Comparison of ENCODE assay signal across 8 mouse cellular contexts in the genomic region with DNA sequence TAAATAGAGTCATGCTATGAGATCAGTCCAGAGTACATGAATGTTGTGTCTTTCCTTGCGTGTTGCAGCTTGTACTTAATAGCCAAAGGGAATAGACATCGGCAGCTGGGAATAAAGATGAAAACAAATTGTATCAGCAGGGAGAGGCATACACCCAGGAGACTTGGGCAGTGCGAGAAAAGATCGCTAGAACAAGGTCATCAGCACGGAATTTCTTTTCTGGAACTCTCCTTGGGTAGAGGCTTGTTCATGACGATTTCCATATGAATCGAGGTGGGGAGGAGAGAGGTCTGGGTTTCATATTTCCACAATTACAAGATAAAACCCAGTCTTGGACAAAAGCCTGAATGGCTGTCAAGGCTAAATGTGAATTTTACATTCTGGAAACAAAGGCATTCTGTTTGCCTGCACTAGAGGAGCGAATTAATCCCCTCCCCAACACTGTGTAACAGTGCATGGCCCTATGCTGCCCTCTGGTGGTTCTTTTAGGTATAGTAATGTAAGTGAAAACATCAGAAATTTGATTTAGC.
A peak's percentile ranks its signal among the peaks of the same experiment; 100 is the strongest.
DNase-seq lines count a peak whose midpoint lies in the region; ATAC-seq and TF ChIP-seq lines count a peak whose summit lies in the region.

No protein-coding gene starts in this region.

- no peak overlapping the region for H3K4me3 ChIP-seq in intestine, embryonic 15.5 days (replicated peaks)
- H3K4me3 ChIP-seq in limb, embryonic 14.5 days (replicated peaks; ENCODE audit: low read length): no peak overlapping the region
- no peak overlapping the region for H3K4me3 ChIP-seq in neural tube, embryonic 11.5 days (ENCODE audit: low read depth, low read length)

- 42% methylated on average over 8 of the region's 8 CpGs for WGBS in intestine, embryonic 15.5 days
- 31% methylated on average over 8 of the region's 8 CpGs for WGBS in limb, embryonic 14.5 days
- 47% methylated on average over 8 of the region's 8 CpGs for WGBS in neural tube, embryonic 11.5 days

- no peaks in the 10 kb centered on the region for H3K36me3 ChIP-seq in intestine, embryonic 15.5 days
- no peaks in the 10 kb centered on the region for H3K36me3 ChIP-seq in limb, embryonic 14.5 days (ENCODE audit: control insufficient read depth, insufficient read depth, low read length)
- H3K36me3 ChIP-seq in neural tube, embryonic 11.5 days (ENCODE audit: control insufficient read depth, insufficient read depth, low read length): no peaks in the 10 kb centered on the region

- intact Hi-C loops in gastrocnemius, postnatal 14 days (cut with DNase I; ENCODE audit: low total_unique reads): no loop called here

- no peak for TF ChIP-seq POLR2A in limb, embryonic 14.5 days (IDR thresholded peaks at IDR 0.05; ENCODE audit: borderline replicate concordance, extremely low read depth, insufficient read depth, insufficient read length)

- H3K4me1 ChIP-seq in intestine, embryonic 15.5 days (replicated peaks): no peaks in the 10 kb centered on the region
- H3K4me1 ChIP-seq in limb, embryonic 14.5 days (ENCODE audit: control insufficient read depth, insufficient read depth, low read length): no peaks in the 10 kb centered on the region
- no peaks in the 10 kb centered on the region for H3K4me1 ChIP-seq in neural tube, embryonic 11.5 days (ENCODE audit: control insufficient read depth, insufficient read depth, low read length)

- ATAC-seq in intestine, embryonic 15.5 days: peak; percentile 83
- ATAC-seq in limb, embryonic 14.5 days (ENCODE audit: low FRiP score, low read depth): peak; percentile 88
- ATAC-seq in neural tube, embryonic 11.5 days (ENCODE audit: insufficient read depth, low FRiP score, low TSS enrichment): peak; percentile 83
- no peak for ATAC-seq in erythroid progenitor cell, adult 5-6 weeks (replicated peaks; ENCODE audit: low FRiP score, poor library complexity, severe bottlenecking)

- peak; percentile 28 for DNase-seq in CD4-positive helper T cell, adult 2 months (ENCODE audit: low read depth, low spot score)
- DNase-seq in MEL-GATA-1-ER (ENCODE audit: extremely low read depth, low read depth): peak; percentile 51
- peak; percentile 66 for DNase-seq in cerebellum, adult 9-11 months
- peak; percentile 7 for DNase-seq in gastrocnemius, postnatal 14 days
- peak; percentile 88 for DNase-seq in limb, embryonic 14.5 days (ENCODE audit: low spot score)
- DNase-seq in neural tube, embryonic 11.5 days (ENCODE audit: low spot score): peak; percentile 24

- H3K4me2 ChIP-seq in intestine, embryonic 15.5 days (replicated peaks): 0 out of 2 replicates have a peak overlapping the region, but pooled peaks have one; percentile 26
- peak overlapping the region; percentile 35 for H3K4me2 ChIP-seq in limb, embryonic 14.5 days (replicated peaks; ENCODE audit: low read depth, low read length, severe bottlenecking)
- no peak overlapping the region for H3K4me2 ChIP-seq in neural tube, embryonic 11.5 days (ENCODE audit: low read depth)

- H3K27ac ChIP-seq in intestine, embryonic 15.5 days: no peak overlapping the region
- no peak overlapping the region for H3K27ac ChIP-seq in limb, embryonic 14.5 days (replicated peaks; ENCODE audit: low read depth, low read length)
- no peak overlapping the region for H3K27ac ChIP-seq in neural tube, embryonic 11.5 days (ENCODE audit: low read depth, low read length)

- no peaks in the 10 kb centered on the region for H3K9me3 ChIP-seq in intestine, embryonic 15.5 days
- no peaks in the 10 kb centered on the region for H3K9me3 ChIP-seq in limb, embryonic 14.5 days (ENCODE audit: control insufficient read depth, low read length)
- H3K9me3 ChIP-seq in neural tube, embryonic 11.5 days (ENCODE audit: control insufficient read depth, low read length): no peaks in the 10 kb centered on the region

- no peaks in the 10 kb centered on the region for H3K27me3 ChIP-seq in intestine, embryonic 15.5 days (replicated peaks)
- no peaks in the 10 kb centered on the region for H3K27me3 ChIP-seq in limb, embryonic 14.5 days (ENCODE audit: control insufficient read depth, insufficient read depth, low read length)
- H3K27me3 ChIP-seq in neural tube, embryonic 11.5 days (ENCODE audit: control insufficient read depth, insufficient read depth, low read length): no peaks in the 10 kb centered on the region

- H3K9ac ChIP-seq in intestine, embryonic 15.5 days: no peak overlapping the region
- no peak overlapping the region for H3K9ac ChIP-seq in limb, embryonic 14.5 days (ENCODE audit: low read depth, low read length, severe bottlenecking)
- H3K9ac ChIP-seq in neural tube, embryonic 11.5 days (ENCODE audit: low read length): no peak overlapping the region; the same call in 1 of the 2 replicates

Comparison
In these comparisons a context has a peak if more than half of its experiments do, and no peak if none do; other contexts are left out.
1. DNase-seq: peak in every context shown above with its lines; median percentile 88 in limb, embryonic 14.5 days; 66 in cerebellum, adult 9-11 months; 51 in MEL-GATA-1-ER; 28 in CD4-positive helper T cell, adult 2 months; 24 in neural tube, embryonic 11.5 days; 7 in gastrocnemius, postnatal 14 days.